Comparison of ENCODE assay signal across 8 mouse cellular contexts in the genomic region with DNA sequence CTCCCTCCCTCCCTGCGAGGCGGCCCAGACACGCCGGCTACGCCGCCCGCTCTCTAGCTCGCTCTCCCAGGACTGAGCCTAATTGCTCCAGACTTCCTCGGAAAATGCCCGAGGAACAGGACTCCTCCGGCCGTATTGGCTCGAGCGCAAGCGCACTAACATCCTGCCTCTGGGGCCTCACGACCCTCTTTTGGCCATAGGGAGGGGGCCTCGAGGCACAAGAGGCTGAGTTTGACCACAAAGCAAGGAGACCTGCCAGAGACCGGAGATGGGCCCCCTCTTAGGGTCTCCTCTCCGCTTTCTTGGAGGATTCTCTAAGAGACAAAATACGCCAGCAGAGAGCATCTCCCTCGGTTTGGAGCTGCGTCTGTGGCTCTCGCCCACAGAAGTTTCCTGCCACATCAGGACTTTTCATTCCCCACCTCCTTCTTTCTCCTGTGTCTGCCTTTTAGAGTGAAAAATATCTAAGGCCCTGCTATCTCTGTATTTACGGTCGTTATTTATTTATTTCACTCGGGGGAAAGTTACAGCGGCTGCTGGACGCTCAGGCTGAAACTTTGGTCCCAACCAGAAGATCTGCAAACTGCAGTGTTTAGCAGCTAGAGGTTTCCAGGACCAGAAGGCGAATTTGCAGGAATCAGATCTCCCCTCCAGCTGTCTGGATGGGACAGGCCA. TPM values are rescaled to one million over a fixed set of nuclear protein-coding genes. Genes with fewer than 3 reads are reported as not detected.
A peak's percentile ranks its signal among the peaks of the same experiment; 100 is the strongest.
DNase-seq lines count a peak whose midpoint lies in the region; ATAC-seq and TF ChIP-seq lines count a peak whose summit lies in the region.

No protein-coding gene starts in this region.

- no peaks in the 10 kb centered on the region for H3K4me1 ChIP-seq in erythroblast, embryonic 14.5 days (ENCODE audit: control insufficient read depth)
- peaks cover 36% of the 10 kb centered on the region for H3K4me1 ChIP-seq in forebrain, embryonic 13.5 days
- H3K4me1 ChIP-seq in heart, embryonic 16.5 days (ENCODE audit: control insufficient read depth, insufficient read depth, low read length): peaks cover 16% of the 10 kb centered on the region
- peaks cover 5% of the 10 kb centered on the region; the same call in 1 of the 2 replicates for H3K4me1 ChIP-seq in lung, adult 2 months (ENCODE audit: control insufficient read depth, insufficient read depth, low read length)

- peak overlapping the region; percentile 53 for H3K4me3 ChIP-seq in erythroblast, embryonic 14.5 days (replicated peaks)
- peak overlapping the region; percentile 58 for H3K4me3 ChIP-seq in forebrain, embryonic 13.5 days
- peak overlapping the region; percentile 64 for H3K4me3 ChIP-seq in heart, embryonic 16.5 days (ENCODE audit: low read length)
- peak overlapping the region; percentile 53 for H3K4me3 ChIP-seq in lung, adult 2 months (replicated peaks; ENCODE audit: extremely low read depth, low read depth, low read length)

- peak overlapping the region; percentile 68 for H3K9ac ChIP-seq in forebrain, embryonic 13.5 days
- peak overlapping the region; percentile 77 for H3K9ac ChIP-seq in heart, embryonic 16.5 days (ENCODE audit: low read length)

- H3K27me3 ChIP-seq in erythroblast, embryonic 14.5 days (ENCODE audit: control insufficient read depth): peaks cover 42% of the 10 kb centered on the region
- H3K27me3 ChIP-seq in forebrain, embryonic 13.5 days: peaks cover 33% of the 10 kb centered on the region
- H3K27me3 ChIP-seq in heart, embryonic 16.5 days (ENCODE audit: control insufficient read depth, insufficient read depth, low read length): no peaks in the 10 kb centered on the region

- peak; percentile 85 for DNase-seq in kidney, postnatal 14 days
- DNase-seq in lung, adult 2 months: no peak
- DNase-seq in retina, embryonic 14.5 days (ENCODE audit: low spot score): peak; percentile 89
- no peak for DNase-seq in thymus, adult 18-20 months

- peak overlapping the region; percentile 98 for H3K4me2 ChIP-seq in forebrain, embryonic 13.5 days
- H3K4me2 ChIP-seq in heart, embryonic 16.5 days (ENCODE audit: low read depth, low read length): peak overlapping the region; percentile 87

- no peak for ATAC-seq in erythroblast, adult 5-6 weeks (replicated peaks; ENCODE audit: low FRiP score, poor library complexity, severe bottlenecking)
- peak; percentile 92 for ATAC-seq in forebrain, embryonic 13.5 days
- ATAC-seq in heart, embryonic 16.5 days (replicated peaks; ENCODE audit: extremely low read depth, insufficient read depth, low FRiP score): peak; percentile 81

- H3K36me3 ChIP-seq in erythroblast, embryonic 14.5 days (ENCODE audit: control insufficient read depth): no peaks in the 10 kb centered on the region
- H3K36me3 ChIP-seq in forebrain, embryonic 13.5 days (ENCODE audit: poor library complexity, severe bottlenecking): no peaks in the 10 kb centered on the region
- no peaks in the 10 kb centered on the region for H3K36me3 ChIP-seq in heart, embryonic 16.5 days (ENCODE audit: control insufficient read depth, insufficient read depth)

- no peaks in the 10 kb centered on the region; the same call in 1 of the 2 replicates for H3K9me3 ChIP-seq in erythroblast, embryonic 14.5 days (ENCODE audit: control insufficient read depth, low read length)
- no peaks in the 10 kb centered on the region for H3K9me3 ChIP-seq in forebrain, embryonic 13.5 days (replicated peaks)
- no peaks in the 10 kb centered on the region for H3K9me3 ChIP-seq in heart, embryonic 16.5 days (replicated peaks; ENCODE audit: control insufficient read depth, low read length)

- no peak for TF ChIP-seq CTCF in lung, adult 2 months (IDR thresholded peaks at IDR 0.05; ENCODE audit: insufficient read depth, low read length)

- H3K27ac ChIP-seq in forebrain, embryonic 13.5 days: peak overlapping the region; percentile 16; the same call in 1 of the 2 replicates
- H3K27ac ChIP-seq in heart, embryonic 16.5 days (ENCODE audit: low read length): peak overlapping the region; percentile 86

- WGBS in forebrain, embryonic 13.5 days: under 1% methylated on average over 26 of the region's 29 CpGs
- under 1% methylated on average over 24 of the region's 29 CpGs for WGBS in heart, embryonic 16.5 days
- under 1% methylated on average over 28 of the region's 29 CpGs for WGBS in lung, adult 2 months

- peak; percentile 65; the same call in 1 of the 2 replicates for TF ChIP-seq POLR2A in lung, adult 2 months (IDR thresholded peaks at IDR 0.05; ENCODE audit: borderline replicate concordance, extremely low read depth, low read depth, low read length)

RNA-seq across cellular contexts. Expression of a gene that starts 0.4 kb away (rescaled TPM):
- polyA plus RNA-seq in erythroblast, embryonic 14.5 days (2012): not detected in 2 replicates
- total RNA-seq in erythroblast, adult 5-6 weeks (2015; ENCODE audit: low replicate concordance): not detected in 2 replicates
- not detected in 2 replicates for total RNA-seq in erythroblast, adult 5-6 weeks (2017; ENCODE audit: low replicate concordance)
- polyA plus RNA-seq in forebrain, embryonic 13.5 days (2015; fragmentation: Nextera tagmentation; extraction: Ambion mirVana): 11.3 and 13.1 TPM in 2 replicates
- 13.1 and 14.5 TPM in 2 replicates for polyA plus RNA-seq in heart, embryonic 16.5 days (2015; fragmentation: Nextera tagmentation; extraction: Ambion mirVana)
- 18.1 and 23.2 TPM in 2 replicates for polyA plus RNA-seq in lung, adult 2 months (2012; rRNA removed)

Comparison
In these comparisons a context has a peak if more than half of its experiments do, and no peak if none do; other contexts are left out.
1. DNase-seq: peak in kidney, postnatal 14 days (single experiment) and retina, embryonic 14.5 days (single experiment); none in lung, adult 2 months (single experiment) and thymus, adult 18-20 months (0 of 2).
2. RNA of a gene that starts 0.4 kb away (polyA plus RNA-seq): 18.1 to 23.2 TPM in lung, adult 2 months, 13.1 to 14.5 TPM in heart, embryonic 16.5 days and 11.3 to 13.1 TPM in forebrain, embryonic 13.5 days; not detected in erythroblast, embryonic 14.5 days; every median in the first group is over 10 times any median in the second.
3. Peak in every context shown above with its lines, with median percentiles within 50 percentile points of each other: H3K4me3 ChIP-seq.